Mouse (Mus musculus) common myeloid progenitor, adult 5-6 weeks (primary cell): Measurements from ENCODE around the gene Tmem125. TPM values are rescaled to one million over a fixed set of nuclear protein-coding genes. Genes with fewer than 3 reads are reported as not detected.

Experiments
- total RNA-seq: library from RNA; stranded (forward); fragments of 200-1000, 187-1606 nt; gene quantifications from 2 replicates; pipeline ENCODE4 v1.2.3, GENCODE M21; 2017

The Tmem125 gene
- total RNA-seq, 1 experiment from 2014 or later, result 0.14 TPM

Other genes starting within 250 kb of the Tmem125 start
- gene Szt2, start 134.8 kb downstream of the Tmem125 start, total RNA-seq, result 4.4 and 5.3 TPM in 2 replicates
- 82.5 and 85.9 TPM in 2 replicates for gene Med8, start 134.7 kb downstream of the Tmem125 start, total RNA-seq
- 44.8 and 65.7 TPM in 2 replicates for gene Elovl1, start 116.0 kb downstream of the Tmem125 start, total RNA-seq
- gene Cdc20, start 106.7 kb downstream of the Tmem125 start, total RNA-seq, result 57.9 and 89.6 TPM in 2 replicates
- 5.8 and 7.3 TPM in 2 replicates for gene Mpl, start 86.5 kb downstream of the Tmem125 start, total RNA-seq
- 7.5 and 8.0 TPM in 2 replicates for gene Tie1, start 54.0 kb downstream of the Tmem125 start, total RNA-seq
- gene 2610528J11Rik, start 17.0 kb downstream of the Tmem125 start, total RNA-seq, result not detected in 2 replicates
- gene Cfap57, start 76.7 kb upstream of the Tmem125 start, total RNA-seq, result 0.46 TPM in 1 of 2 replicates, not detected in the other
- gene Ebna1bp2, start 76.8 kb upstream of the Tmem125 start, total RNA-seq, result 98.3 and 123 TPM in 2 replicates
- gene Olfr62, start 114.9 kb upstream of the Tmem125 start, total RNA-seq, result not detected in 2 replicates
- not detected in 2 replicates for gene Olfr1342, start 148.7 kb upstream of the Tmem125 start, total RNA-seq
- gene Olfr1341, start 159.5 kb upstream of the Tmem125 start, total RNA-seq, result not detected in 2 replicates
- not detected in 2 replicates for gene Olfr1340, start 176.1 kb upstream of the Tmem125 start, total RNA-seq
- not detected in 2 replicates for gene Olfr1339, start 188.1 kb upstream of the Tmem125 start, total RNA-seq
- not detected in 2 replicates for gene Olfr1338, start 214.7 kb upstream of the Tmem125 start, total RNA-seq
- gene Olfr1337, start 238.5 kb upstream of the Tmem125 start, total RNA-seq, result not detected in 2 replicates